Mouse (Mus musculus) layer of hippocampus, adult 2 months (tissue): ENCODE results near the gene Tmem97. TPM values are rescaled to one million over a fixed set of nuclear protein-coding genes. Genes with fewer than 3 reads are reported as not detected.
"Not testable (repeated sequence)": the region's sequence is repeated elsewhere in the genome, so short reads cannot be mapped to it uniquely, and the experiment has no call there.

Experiments used
- DNase-seq, 2 experiments: peaks; one replicate each; pipeline ENCODE4 v3.0.0; 2022; ENCODE audit warnings: low spot score in 2 of 2
- H3K27ac ChIP-seq: fragments of 200-600 bp; 2 replicates; pipeline ENCODE4 v1.8.1; 2022
- H3K4me3 ChIP-seq: fragments of 200-600 bp; 2 replicates; pipeline ENCODE4 v1.8.1; 2022; ENCODE audit warnings: mild to moderate bottlenecking
- CTCF ChIP-seq: fragments of 200-600 bp; conservative IDR thresholded peaks from 2 replicates; pipeline ENCODE4 v1.8.1; 2022; ENCODE audit warnings: antibody characterized with exemption, mild to moderate bottlenecking, moderate library complexity
- long read RNA-seq, 2 experiments: library from polyadenylated mRNA; stranded (forward); transcript quantifications; one replicate each; pipeline ENCODE4 v2.0.0; 2021; ENCODE audit warnings: borderline mapping rate in 2 of 2
- total RNA-seq, 2 experiments: library from RNA; stranded (reverse); gene quantifications; 2 replicates each; pipeline ENCODE4 v1.2.3; 2021

Gene Tmem97
- 10 to 100 TPM; 10.6 to 12.2 TPM for total RNA-seq
- long read RNA-seq, experiment 1, transcript Tmem97-201 (3 exons, 1,375 nt): major isoform, 12 of 13 reads
- long read RNA-seq, experiment 1, partial matches to known transcripts: 0 of 13 reads
- long read RNA-seq, experiment 1, other reads (novel, unspliced or antisense): 1 of 13 reads
- long read RNA-seq, experiment 2, transcript Tmem97-201 (3 exons, 1,375 nt): major isoform, 14 of 17 reads
- long read RNA-seq, experiment 2, partial matches to known transcripts: 0 of 17 reads
- long read RNA-seq, experiment 2, other reads (novel, unspliced or antisense): 3 of 17 reads

- DNase-seq: peak; percentile 93 to 98
- TF ChIP-seq CTCF: peak; percentile 35; the same call in 1 of the 2 replicates
- Histone ChIP-seq H3K27ac (peak within 1 kb of the TSS; percentile 85), H3K4me3 (peak within 1 kb of the TSS; percentile 89)
These were observed at the start of gene Tmem97 for GRCm38 (mm10) chr11:78550168-78551058. Tmem97 (minus strand) TSS chr11:78550777.

GRCm38 (mm10) chr11:78600051-78600450, 49.5 kb upstream of the Tmem97 start:
- Histone ChIP-seq H3K27ac (peak overlapping the region; percentile 66; the same call in 1 of the 2 replicates), H3K4me3 (no peak overlapping the region)
- DNase-seq: no peak
- TF ChIP-seq CTCF: no peak

GRCm38 (mm10) chr11:78598763-78599415, 48.3 kb upstream of the Tmem97 start:
- no peak overlapping the region for H3K27ac ChIP-seq
- no peak overlapping the region for H3K4me3 ChIP-seq
- no peak for DNase-seq
- TF ChIP-seq CTCF: peak; percentile 26; the same call in 1 of the 2 replicates

GRCm38 (mm10) chr11:78596750-78597149, 46.2 kb upstream of the Tmem97 start:
- no peak overlapping the region for H3K4me3 ChIP-seq
- peak overlapping the region; percentile 36 for H3K27ac ChIP-seq
- no peak for DNase-seq
- no peak for TF ChIP-seq CTCF

DNA sequence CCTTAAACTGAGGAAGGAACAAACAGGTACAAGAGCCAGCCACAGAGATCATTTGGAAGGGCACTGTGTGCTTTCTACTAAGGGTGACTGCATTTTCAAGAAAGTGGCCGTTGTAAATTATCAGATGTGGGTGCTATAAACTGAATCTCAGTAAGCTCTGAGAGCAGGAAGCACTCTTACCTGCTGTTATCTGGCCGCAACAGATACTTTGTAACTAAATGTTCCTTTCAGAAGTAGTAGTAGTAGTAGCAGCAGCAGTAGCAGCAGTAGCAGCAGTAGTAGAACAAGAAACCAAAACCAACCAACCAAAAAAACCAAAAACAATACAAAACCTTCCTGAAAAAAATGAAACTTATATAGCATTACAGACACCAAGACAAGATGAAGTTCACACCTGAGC, 45.2 kb upstream of the Tmem97 start:
- no peak for TF ChIP-seq CTCF

GRCm38 (mm10) chr11:78594271-78594964, 43.8 kb upstream of the Tmem97 start:
- Histone ChIP-seq H3K4me3 (no peak overlapping the region), H3K27ac (no peak overlapping the region)
- DNase-seq: no peak
- TF ChIP-seq CTCF: no peak

More for the DNA sequence above, 45.2 kb upstream of the Tmem97 start:
- H3K4me3 ChIP-seq: no peak overlapping the region
- no peak overlapping the region for H3K27ac ChIP-seq
- DNase-seq: no peak

- not testable (repeated sequence) for H3K27ac ChIP-seq, DNase-seq, H3K4me3 ChIP-seq
- TF ChIP-seq CTCF: peak; percentile 60
These were observed 37.1 kb upstream of the Tmem97 start for GRCm38 (mm10) chr11:78587677-78588076.

- no peak for DNase-seq
- TF ChIP-seq CTCF: peak; percentile 54
- Histone ChIP-seq H3K4me3 (no peak overlapping the region), H3K27ac (no peak overlapping the region)
These were observed 35.5 kb upstream of the Tmem97 start for GRCm38 (mm10) chr11:78586099-78586498.

DNA sequence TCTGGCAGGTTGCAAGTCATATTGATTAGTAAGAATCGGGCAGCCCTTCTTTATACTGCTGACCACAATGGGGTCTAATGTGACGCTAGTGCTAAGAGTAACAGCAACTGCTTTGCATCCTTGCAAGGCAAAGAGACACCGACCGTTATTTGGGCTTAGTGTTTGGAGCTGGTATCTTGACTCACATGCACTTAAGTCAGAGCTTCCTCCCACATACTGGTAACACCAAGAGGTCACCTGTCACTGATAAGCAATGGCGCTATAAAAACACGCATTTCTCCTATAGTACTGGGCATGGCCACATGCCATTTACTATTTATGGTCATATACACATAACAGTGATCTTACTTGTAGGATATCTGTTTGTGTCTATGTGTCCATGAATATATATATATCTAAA, 32.3 kb upstream of the Tmem97 start:
- Histone ChIP-seq H3K4me3 (no peak overlapping the region), H3K27ac (no peak overlapping the region)
- DNase-seq: no peak
- no peak for TF ChIP-seq CTCF

DNA sequence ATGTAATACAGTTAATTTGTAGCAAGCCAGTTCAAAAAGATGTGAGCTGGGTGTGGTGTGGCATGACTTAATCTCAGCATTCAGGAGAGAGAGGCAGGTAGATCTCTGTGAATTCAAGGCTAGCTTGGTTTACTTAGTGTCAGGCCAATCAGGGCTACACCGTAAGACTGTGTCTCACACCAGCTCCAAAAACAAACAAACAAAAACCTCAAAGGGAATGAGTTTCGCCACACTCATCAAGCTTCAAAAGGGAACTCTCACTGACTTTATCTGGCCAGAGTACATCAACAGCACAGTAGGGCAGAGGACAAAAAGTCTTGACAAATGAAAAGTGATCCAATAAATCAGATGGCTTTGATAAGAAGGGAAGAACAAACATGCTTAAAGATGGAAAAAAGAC, 24.4 kb upstream of the Tmem97 start:
- TF ChIP-seq CTCF: no peak
- no peak overlapping the region for H3K27ac ChIP-seq
- no peak for DNase-seq
- no peak overlapping the region for H3K4me3 ChIP-seq

DNA sequence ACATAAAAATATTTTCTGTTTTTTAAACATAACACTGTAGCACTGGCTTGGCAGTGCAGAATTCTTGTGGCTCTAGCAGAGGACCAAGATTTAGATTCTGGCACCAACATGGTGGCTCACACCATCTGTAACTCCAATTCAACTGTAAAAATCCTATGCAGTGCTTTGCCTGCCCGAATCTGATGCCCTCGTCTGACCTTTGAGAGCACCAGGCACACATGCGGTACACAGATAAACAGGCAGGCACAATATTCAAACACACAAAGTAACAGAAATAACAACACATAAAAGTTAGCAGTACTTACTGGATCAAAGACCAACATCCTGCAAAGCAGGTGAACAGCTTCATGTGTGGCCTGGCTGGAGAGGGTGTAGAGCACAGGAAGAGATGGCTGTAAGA, 24.0 kb upstream of the Tmem97 start:
- Histone ChIP-seq H3K4me3 (no peak overlapping the region), H3K27ac (no peak overlapping the region)
- no peak for TF ChIP-seq CTCF
- no peak for DNase-seq

GRCm38 (mm10) chr11:78574031-78574430, 23.5 kb upstream of the Tmem97 start:
- not testable (repeated sequence) for H3K27ac ChIP-seq, H3K4me3 ChIP-seq, DNase-seq
